Mouse (Mus musculus) cerebellum, adult 9-10 months (tissue): ENCODE results near the gene Mt3.
A peak's percentile ranks its signal among the peaks of the same experiment; 100 is the strongest.
"Not testable (repeated sequence)": the region's sequence is repeated elsewhere in the genome, so short reads cannot be mapped to it uniquely, and the experiment has no call there.

Experiments used
- DNase-seq: peaks from one replicate; pipeline ENCODE4 v3.0.0; 2022

The Mt3 gene

GRCm38 (mm10) chr8:94152513-94153300, at the start of gene Mt3:
Gene Mt3, plus strand, starts transcription at chr8:94152607.
- peak; percentile 87 for DNase-seq

DNA sequence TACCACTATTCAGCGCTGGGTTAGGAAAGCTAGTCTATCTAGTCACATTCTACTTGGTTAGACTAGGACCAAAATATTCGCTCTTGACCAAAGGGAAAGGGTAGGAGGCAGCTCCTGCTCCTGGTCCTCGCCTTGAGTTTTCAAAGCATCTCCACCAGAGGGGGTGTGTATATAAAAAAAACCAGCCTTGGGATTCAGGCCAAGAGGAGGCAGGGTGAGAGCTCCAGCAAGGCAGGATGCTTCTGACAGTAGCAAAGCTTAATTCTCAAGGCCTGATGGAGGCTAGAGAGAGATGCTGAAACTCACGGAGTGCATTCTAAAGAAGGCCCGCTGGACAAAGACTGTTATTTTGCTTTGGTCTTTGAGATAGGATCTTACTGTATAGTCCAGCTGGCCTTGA, 48.3 kb upstream of the Mt3 start:
- no peak for DNase-seq

DNA sequence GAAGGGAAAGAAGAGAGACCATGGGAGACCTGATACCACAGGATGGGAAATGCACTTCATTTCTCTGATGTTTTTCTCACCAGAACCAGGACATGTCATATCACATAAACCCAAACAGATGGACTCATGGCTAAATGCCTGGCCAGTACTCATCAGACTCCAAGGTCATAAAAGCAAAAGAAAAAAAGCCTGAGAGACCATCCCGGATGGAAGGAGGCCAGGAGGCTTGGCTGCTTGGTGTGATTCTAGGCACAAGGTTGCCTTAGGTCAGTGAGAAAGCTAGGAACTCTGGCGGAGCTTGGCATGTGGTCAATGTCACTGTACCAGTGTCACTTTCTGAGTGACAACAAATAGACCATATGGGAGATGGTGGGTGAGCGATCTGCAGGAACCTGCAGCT, 44.5 kb upstream of the Mt3 start:
- DNase-seq, result peak; percentile 21

- no peak for DNase-seq
Observed at GRCm38 (mm10) chr8:94109396-94109795, 43.0 kb upstream of the Mt3 start.

GRCm38 (mm10) chr8:94109835-94110234, 42.6 kb upstream of the Mt3 start:
- DNase-seq, result no peak

- DNase-seq, result no peak
Observed at GRCm38 (mm10) chr8:94110526-94111177, 41.8 kb upstream of the Mt3 start.

GRCm38 (mm10) chr8:94113435-94113834, 39.0 kb upstream of the Mt3 start:
- DNase-seq, result no peak

DNA sequence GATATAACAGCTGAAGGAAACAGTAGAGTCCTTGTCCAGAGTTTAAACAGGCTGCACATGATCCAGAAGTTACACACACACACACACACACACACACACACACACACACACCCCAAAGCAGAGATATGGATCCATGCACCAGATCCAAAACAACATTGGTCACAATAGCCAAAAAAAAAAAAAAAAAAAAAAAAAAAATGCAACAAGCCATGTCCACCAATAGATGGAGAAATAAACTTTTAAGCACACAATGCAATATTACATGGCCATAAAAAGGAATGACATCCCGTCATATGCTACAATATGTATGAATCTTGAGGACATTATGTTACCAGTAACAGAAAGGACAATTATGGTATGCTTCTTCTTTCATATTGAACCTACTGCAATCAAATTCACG, 38.4 kb upstream of the Mt3 start:
- DNase-seq, result no peak

- DNase-seq, result peak; percentile 18
Observed at GRCm38 (mm10) chr8:94118776-94119430, 33.5 kb upstream of the Mt3 start.

DNA sequence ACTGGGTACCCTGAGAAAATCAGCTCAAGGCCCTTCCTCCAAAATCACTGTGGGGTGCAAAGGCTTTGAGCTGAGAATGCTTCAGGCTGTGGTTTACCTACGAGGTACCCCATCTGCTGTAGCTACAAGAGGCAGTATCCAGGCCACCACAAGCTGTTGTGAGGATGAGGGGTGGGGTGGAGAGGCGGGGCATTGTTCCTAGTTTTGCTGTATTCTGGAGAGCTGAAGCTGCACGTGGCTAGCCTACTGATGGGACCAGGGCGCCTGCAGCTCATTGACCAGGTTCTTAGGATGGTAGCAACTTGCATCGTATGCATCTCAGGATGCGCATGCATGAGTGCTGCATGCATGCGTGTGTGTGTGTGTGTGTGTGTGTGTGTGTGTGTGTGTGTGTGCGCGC, 30.8 kb upstream of the Mt3 start:
- no peak for DNase-seq

DNA sequence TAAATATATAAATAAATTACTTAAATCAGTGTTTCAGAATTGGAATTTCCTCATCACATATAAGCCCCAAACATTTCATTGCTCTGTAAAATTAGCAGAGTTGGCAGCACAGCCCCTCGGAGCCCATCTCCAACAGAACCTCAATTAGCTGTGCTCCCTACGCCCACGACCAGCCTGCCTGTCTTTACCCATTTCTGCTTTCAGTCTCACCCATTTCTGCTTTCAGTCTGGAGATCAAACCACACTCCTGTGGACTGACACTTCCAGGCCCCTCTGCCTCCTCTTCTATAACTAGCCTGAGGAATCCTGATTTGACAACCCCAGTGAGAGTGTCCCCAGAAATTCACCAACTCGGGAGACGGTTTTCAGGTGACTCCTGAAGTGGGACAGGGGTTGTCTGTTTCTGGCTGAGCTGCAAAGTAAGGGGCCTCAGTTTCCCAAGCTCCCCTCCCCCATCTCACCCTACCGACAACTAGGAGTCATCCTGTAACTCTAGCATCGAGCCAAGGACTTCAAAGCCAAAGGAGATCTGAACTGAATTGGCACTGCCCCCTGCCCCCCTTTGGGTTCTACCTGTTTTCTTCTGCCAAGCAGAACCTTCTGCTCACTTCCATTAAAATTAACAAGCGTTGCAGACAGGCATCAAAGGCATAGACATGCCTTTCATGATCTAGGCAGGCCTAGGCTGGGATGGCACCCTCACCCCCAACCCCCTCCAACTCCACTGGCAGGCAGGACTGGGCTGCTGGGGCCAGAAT, 29.5 kb upstream of the Mt3 start:
- DNase-seq, result no peak

DNA sequence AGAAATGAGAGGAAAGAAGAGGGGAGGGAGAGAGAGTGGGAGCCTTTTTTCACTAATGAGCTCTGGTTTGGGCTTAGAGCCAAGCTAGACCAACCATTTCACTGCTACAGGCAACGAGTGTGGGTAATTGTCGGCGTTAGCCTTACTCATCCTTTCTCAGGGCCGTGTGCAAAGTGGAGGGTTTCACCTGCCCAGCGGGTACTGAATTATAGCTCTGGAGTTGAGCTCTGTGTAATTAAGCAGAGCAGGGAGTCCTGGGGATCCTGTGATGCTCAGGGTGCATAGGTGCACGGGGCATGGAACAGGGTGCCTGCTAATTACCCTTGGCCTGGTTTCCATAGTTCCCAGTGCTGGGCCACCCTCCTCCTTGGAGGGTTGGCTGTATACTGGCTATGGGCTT, 24.7 kb upstream of the Mt3 start:
- DNase-seq, result no peak

DNA sequence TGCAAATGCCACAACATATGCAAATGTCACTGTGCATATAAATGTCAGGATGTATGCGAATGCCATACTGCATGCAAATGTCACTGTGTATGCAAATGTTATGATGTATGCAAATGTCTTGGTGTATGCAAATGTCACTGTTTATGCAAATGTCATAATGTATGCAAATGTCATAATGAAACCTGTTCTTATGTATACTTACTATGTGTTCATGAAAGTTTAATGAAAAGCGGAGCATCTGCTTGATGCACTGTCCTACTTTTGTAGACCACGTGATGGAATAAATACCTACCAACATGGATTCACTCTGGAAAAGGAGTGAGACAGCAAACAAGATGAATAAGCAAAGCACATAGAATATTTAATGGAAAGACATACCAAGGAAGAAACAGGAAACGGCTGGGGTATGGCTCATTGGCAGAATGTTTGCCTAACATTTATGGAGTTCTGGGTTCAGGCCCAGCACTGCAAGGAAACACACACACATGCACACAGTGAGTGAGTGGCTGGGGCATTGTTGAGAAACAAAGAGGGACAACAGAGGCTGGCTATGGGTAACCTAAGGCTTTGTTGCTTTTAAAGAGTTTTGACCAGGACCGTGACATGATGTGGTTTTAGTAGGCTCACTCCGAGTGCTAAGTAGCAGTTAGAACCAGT, 23.1 kb upstream of the Mt3 start:
- DNase-seq, result no peak

GRCm38 (mm10) chr8:94130126-94130525, 22.3 kb upstream of the Mt3 start:
- no peak for DNase-seq

DNA sequence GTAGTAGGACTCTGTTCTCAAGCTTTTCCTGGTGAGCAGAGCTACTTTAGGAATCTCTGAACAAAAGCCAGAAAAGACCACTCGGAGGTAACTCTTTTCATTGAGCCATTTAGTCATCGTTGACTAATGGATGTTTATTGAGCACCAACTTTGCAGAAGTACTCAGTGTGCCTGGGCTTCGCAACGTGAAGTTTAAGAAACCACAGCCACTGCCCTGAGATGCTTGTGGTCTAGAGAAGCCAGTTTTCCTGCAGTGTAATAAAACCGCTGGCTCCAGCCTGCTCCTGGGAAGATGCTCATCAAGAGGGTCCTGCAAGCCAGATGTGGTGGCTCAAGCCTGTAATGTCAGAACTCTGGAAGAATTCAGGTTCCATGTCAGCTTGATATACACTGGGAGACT, 20.3 kb upstream of the Mt3 start:
- no peak for DNase-seq

DNA sequence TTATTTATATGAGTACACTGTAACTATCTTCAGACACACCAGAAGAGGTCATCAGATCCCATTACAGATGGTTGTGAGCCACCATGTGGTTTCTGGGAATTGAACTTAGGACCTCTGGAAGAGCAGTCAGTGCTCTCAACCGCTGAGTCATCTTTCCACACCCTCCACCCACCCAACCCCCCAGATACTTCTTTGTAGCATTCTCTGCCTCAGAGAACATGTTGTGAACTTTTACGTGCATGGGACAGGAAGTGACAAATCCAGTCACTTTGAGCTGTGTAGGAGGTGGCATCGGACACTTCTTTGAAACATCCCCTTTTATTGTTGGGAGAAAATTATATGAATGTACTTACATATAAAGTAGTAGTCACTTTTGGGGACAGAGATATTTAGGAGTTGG, 17.8 kb upstream of the Mt3 start:
- DNase-seq, result not testable (repeated sequence)

DNA sequence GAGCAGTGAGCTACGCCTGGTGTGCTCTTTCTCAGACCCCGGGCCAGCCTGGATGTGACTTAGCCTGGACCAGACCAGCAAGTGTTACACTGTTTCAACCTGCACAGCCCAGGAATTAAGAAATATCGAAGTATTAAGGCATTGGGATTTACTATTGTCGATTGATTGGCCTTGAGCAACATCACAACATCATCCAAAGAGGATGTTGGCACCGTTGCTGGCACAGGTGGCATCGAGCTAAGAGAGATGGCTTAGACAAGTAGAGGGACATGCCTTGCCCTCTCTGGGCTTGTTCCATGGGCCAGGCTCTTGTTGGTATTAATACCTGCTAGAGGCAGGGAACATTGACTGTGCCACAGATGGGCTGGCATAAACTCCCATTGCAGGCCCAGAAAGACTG, 16.9 kb upstream of the Mt3 start:
- no peak for DNase-seq

DNA sequence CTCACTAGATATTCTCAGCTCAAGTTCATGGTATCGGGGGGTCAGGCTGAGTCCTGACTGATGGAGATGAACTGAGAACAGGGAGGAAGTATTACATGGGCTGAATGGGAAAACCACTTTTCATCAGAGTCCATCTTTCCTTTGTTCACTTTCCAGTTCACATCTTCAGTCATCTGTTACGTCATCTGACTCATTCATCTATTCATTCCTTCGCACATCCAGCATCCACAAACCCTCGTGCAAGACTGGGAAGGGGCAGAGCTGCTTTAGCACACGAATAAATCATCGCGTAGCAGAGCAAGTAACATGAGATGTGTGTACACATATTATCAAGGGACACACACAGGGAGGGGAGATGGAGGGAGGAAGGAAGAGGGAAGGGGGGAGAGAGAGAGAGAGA, 16.2 kb upstream of the Mt3 start:
- DNase-seq, result no peak

- no peak for DNase-seq
Observed at GRCm38 (mm10) chr8:94136933-94137332, 15.5 kb upstream of the Mt3 start, which contains the start of gene Mt4. Gene Mt4, plus strand, starts transcription at chr8:94137197.

- DNase-seq, result no peak
Observed at GRCm38 (mm10) chr8:94140266-94140795, 12.1 kb upstream of the Mt3 start.

GRCm38 (mm10) chr8:94148236-94148635, 4.2 kb upstream of the Mt3 start:
- no peak for DNase-seq

- no peak for DNase-seq
Observed at GRCm38 (mm10) chr8:94150925-94151324, 1.5 kb upstream of the Mt3 start.
